Mouse (Mus musculus) adrenal gland, postnatal 4 days (tissue): ENCODE results near the gene Slc26a11. TPM values are rescaled to one million over a fixed set of nuclear protein-coding genes. Genes with fewer than 3 reads are reported as not detected.
A peak's percentile ranks its signal among the peaks of the same experiment; 100 is the strongest.

Source experiments
- DNase-seq, 2 experiments: peaks; one replicate each; pipeline ENCODE4 v3.0.0; 2021 to 2022; ENCODE audit warnings: low spot score in 2 of 2, mixed read lengths in 2 of 2
- long read RNA-seq, 2 experiments: library from polyadenylated mRNA; stranded (forward); transcript quantifications; one replicate each; pipeline ENCODE4 v2.0.0; 2021
- total RNA-seq, 2 experiments: library from RNA; stranded (reverse); gene quantifications; 2 replicates each; pipeline ENCODE4 v1.2.3; 2021

The Slc26a11 gene
- total RNA-seq, result 10 to 100 TPM; 10.9 to 11.2 TPM
- long read RNA-seq, experiment 1, partial matches to known transcripts, result 2 of 13 reads
- long read RNA-seq, experiment 1, other reads (novel, unspliced or antisense), result 7 of 13 reads
- long read RNA-seq, experiment 2, partial matches to known transcripts, result 3 of 16 reads
- long read RNA-seq, experiment 2, other reads (novel, unspliced or antisense), result 11 of 16 reads

DNA sequence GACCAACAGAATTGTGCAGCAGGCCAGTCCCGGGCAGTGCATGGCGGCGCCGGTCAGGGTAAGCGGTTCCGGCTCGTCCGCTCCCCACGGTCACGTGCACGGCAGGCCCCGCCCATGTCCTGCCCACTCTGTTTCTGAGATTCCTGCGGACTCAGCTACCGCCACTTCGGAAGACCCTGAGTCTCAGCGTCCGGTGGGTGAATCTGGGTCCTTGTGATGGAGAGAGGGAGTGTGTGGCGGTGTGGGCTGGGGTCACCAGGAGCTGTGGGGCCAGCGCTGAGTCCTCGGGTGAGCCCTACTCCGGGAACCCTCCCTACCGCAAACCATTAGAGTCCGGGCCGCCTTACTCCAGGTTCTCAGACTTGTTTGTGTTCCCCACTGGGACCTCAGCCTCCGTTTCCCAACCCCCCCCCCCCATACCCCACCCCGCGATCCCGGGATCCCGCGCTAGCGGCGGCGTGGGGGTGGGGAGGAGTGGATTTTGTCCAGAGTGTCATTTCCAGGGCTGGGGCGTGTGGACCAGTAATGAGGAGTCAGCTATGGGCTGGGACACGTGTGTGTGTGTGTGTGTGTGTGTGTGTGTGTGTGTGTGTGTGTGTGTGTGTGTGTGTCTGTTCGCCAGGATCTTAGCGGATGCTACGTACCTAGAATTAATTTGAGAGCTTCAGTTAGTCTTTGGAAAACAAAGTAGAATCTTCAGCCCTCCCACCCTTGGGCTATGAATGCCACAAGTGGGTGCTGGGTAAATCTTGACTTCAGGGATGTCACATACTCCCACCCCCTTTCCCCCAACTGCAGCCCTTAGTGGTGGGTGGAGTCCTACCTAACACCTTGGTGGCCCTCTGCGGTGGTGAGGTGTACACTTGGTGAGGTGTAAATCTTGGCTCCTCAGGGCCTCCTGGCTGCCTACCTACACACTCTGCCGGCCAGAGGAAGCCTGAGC is at the start of gene Slc26a11, which contains the start of gene Sgsh:
Gene Slc26a11, plus strand, starts transcription at position 115 of the 943 bp plus-strand sequence.
Gene Sgsh, minus strand, starts transcription at position 94 of the 943 bp plus-strand sequence.
- peak; percentile 68 to 77 for DNase-seq

- no peak for DNase-seq
Observed at GRCm38 (mm10) chr11:119306762-119307657, 48.3 kb upstream of the Slc26a11 start.

- no peak for DNase-seq
Observed at GRCm38 (mm10) chr11:119307658-119307867, 47.8 kb upstream of the Slc26a11 start, which contains the start of gene Card14. Card14 (plus strand) TSS chr11:119307768.

- DNase-seq, result no peak
Observed at GRCm38 (mm10) chr11:119307916-119308315, 47.4 kb upstream of the Slc26a11 start.

DNA sequence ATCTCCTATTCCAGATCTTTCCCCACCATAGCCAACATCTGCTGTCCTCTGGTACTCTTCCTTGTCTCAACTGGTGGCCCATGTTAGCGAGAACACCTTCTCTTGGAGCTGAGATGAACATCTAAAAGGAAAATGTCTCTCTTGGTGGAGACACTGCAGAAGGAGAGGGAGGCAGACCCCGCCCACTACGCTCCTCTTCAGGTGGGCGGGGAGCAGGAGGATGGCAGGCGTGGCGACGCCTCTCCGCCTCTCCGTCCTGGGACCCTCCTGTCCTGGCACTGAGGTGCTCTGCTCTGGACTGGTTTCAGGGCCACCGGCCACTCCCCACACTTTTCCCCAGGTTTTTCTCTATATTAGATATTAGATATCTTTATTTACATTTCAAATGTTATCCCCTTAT is 44.7 kb upstream of the Slc26a11 start:
- DNase-seq, result no peak

DNA sequence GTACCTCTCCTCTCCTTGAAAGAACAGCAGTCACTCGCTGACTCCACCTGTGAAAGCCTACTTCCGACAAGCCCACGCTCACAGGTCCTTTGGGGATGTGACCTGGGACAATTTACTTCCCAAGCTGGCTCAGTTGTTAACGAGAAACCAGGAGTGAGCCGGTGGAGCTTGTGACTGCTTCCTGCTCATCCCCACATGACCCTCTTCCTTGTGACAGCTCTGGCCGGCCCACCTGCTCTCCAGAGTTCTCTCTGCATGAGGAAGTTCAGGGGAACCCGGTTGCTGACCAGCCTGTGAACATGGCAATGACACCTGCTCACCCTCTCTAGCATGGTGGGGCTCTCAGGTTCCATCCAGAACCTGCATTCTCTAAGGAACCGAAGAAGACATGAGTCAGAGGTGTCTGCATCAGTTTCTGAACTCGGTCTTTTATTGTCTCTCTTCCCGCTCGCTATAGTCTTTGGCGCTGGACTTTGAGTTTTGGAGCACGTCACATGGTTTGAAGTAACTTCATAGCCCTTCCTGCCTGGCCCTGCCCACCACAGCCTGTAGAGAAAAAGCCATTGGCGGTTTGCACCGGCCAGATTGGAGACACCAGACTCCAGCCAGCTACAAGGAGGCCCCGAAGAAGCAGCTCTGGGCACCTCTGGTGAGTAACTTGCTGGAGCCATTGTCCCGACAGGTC is 41.0 kb upstream of the Slc26a11 start:
- no peak for DNase-seq

DNA sequence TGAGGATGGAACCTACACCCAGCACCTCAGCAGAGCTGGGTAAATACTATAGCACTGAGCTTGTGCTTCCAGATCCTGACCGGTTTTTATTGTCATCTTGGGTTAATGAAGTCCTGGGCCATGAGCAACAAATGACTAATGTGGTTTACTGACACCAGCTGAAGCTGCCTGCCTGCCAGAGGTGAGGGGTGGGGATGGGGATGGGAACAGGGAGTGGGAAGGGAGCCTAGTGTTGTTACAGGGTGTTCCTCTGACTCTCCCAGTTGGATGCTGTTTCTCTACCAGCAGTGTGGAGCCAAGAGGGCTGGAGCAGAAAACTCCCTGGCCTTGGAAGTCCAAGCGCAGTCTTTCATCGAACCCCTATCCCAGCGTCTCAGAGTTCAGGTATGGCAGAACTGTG is 38.6 kb upstream of the Slc26a11 start:
- no peak for DNase-seq

DNA sequence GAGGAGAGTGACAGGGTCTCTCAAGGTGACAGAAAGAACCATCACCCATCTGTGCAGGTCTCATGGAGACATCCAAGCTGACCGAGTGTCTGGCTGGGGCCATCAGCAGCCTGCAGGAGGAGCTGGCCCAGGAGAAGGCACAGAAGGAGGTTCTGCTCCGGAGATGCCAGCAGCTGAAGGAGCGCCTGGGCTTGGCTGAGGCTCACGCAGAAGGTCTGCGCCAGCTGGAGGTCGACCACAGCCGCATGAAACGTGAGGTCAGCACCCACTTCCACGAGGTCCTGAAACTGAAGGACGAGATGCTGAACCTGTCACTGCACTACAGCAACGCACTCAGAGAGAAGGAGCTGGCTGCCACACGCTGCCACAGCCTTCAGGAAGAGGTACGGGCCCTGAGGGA is 32.8 kb upstream of the Slc26a11 start:
- no peak for DNase-seq

GRCm38 (mm10) chr11:119325068-119325467 is 30.3 kb upstream of the Slc26a11 start:
- DNase-seq, result no peak

DNA sequence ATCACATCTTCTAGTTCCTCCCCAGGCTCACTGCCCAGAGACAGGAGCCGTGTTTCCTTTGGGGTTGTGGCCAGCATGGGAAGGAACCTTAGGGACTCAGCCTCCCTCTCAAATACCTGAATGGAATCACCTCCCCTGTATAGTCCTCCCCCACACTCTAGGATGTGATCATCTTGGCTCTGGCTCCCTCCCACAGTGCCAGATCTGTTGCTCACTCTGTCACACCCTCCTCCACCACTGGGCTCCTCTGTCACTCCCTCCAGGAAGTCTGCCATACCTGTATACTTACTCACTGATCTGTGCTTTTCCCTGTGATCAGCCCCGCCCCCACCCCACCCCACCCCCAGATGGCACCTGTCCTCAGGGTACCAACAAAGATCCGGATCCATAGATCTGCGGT is 24.8 kb upstream of the Slc26a11 start:
- no peak for DNase-seq

- DNase-seq, result no peak
Observed at GRCm38 (mm10) chr11:119331970-119332369, 23.4 kb upstream of the Slc26a11 start.

DNA sequence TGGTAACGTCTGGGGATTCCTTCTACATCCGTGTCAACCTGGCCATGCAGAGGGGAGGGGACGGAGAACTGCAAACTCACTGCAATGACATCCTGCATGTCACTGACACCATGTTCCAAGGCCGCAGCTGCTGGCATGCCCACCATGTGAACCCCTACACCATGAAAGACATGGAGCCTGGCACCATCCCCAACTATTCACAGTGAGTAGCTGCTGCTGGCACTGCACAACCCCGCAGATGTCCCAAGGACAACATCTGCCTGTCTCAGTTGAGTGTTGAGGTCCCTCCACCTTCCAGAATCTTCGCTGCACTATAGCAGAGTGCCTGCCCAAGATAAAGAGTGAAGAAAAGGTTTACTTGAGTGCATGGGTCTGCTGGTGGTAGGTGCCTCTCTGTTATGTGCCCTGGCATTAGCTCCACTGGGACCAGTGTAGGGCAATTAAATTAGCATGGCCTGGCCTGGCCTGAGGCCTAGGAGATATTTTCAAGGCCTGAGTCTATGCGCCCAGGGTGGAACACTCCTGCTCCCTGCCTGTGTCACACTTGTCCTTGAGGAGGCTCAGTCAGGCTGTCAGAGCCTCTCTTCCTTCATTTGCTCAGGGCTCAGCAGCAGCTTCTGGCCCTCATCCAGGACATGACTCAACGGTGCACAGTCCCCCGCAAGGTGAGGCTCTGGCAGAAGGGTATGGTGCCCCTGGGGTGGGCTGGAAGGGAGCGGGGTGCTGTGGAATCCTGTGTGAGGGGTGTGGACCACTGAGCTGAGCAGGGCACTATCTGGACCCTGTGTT is 16.9 kb upstream of the Slc26a11 start:
- DNase-seq, result peak in 1 of 2 experiments; percentile 54

GRCm38 (mm10) chr11:119339179-119339578 is 16.2 kb upstream of the Slc26a11 start:
- DNase-seq, result no peak

- peak in 1 of 2 experiments; percentile 64 for DNase-seq
Observed at GRCm38 (mm10) chr11:119339637-119340036, 15.7 kb upstream of the Slc26a11 start.

GRCm38 (mm10) chr11:119344178-119344577 is 11.2 kb upstream of the Slc26a11 start:
- no peak for DNase-seq

DNA sequence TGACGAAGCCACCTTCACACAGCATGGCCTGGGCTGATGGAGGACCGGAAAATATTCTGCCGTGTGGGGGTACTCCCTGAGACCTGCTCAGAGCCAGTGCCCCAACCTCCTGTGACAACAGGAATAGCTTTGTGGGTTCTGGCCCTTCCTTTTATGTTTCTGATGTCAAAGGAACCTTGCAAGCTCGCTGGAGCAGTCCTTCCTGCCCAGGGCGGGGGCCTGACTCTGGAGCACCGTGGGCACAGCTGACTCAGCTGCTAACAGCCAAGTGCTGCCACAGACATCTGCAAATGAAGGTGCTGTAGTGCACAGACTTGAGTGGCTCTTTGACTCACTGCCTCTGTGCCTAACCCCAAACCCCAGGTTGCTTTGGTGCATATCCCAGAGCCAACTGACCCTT is 10.5 kb upstream of the Slc26a11 start:
- DNase-seq, result no peak

DNA sequence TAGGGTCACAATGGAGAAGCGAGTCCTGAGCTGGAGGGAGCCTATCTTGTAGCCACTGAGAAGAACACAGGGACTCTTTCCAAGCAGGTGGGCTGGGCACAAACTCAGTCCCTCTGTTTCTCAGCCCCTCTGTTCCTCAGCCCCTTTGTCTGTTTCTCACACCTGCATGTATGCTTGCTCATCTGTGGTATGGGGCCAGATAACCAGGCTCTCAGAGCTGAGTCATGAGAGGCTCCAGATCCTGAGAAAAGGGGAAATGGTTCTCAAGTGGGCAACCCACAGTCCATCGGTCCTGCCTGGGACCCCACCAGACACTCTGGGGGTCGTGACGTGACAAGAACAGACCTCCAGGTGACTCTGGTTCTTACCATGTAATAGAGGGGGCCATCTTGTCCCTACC is 8.2 kb upstream of the Slc26a11 start:
- DNase-seq, result no peak

GRCm38 (mm10) chr11:119352113-119352512 is 3.2 kb upstream of the Slc26a11 start:
- no peak for DNase-seq

DNA sequence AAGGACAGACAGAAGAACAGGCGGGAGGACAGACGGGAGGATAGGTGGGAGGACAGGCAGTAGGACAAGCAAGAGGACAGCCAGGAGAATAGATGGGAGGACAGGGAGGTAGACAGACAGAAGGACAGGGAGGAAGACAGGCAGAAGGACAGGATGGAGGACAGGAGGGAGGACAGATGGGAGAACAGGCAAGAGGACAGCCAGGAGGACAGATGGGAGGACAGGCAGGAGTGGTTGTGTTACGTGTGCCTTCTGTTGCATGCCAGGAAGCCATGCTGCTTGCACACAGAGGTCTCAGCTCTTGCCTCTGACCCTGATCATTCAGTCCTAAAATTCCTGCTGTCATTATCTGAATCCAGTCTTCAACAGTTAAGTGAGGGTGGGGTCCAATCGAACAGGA is 1.4 kb upstream of the Slc26a11 start:
- no peak for DNase-seq

DNA sequence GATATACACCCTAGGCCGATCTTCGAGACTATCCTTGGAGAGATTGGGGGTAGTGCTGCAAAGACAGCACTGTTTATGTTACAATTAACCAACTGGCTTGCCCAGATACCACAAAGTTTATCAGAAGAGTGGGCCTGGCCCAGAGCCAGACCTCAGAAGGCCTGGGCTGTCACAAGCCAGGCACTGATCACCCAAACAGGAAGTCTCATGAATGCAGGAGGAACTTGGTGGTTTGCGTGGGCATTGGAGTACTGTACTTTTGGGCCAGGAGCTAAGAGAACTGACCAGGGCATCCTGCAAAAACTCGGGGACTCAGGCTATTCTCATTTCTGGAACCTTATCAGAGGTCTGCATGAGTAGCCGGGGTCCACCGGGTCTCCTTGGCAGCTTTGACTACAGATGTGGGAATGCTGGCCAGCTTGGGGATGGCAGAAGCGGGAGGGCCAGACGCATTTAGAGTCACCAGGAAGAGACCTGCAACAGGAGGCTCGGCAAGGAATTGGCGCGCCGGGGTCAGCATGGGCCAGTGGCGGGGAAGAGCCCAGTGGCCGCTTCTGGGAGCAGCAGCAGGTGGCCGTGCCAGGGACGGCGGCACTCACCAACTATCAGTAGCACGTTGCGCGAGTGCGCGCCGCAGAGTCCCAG is 437 bp upstream of the Slc26a11 start:
- DNase-seq, result no peak
